Mouse (Mus musculus) thymus, postnatal 36 days (tissue): ENCODE results near the gene Gstm2.
"Not testable (repeated sequence)": the region's sequence is repeated elsewhere in the genome, so short reads cannot be mapped to it uniquely, and the experiment has no call there.

Experiments
- DNase-seq, 2 experiments: peaks; one replicate each; pipeline ENCODE4 v3.0.0; 2022; ENCODE audit warnings: mixed read lengths in 2 of 2

The Gstm2 gene

DNA sequence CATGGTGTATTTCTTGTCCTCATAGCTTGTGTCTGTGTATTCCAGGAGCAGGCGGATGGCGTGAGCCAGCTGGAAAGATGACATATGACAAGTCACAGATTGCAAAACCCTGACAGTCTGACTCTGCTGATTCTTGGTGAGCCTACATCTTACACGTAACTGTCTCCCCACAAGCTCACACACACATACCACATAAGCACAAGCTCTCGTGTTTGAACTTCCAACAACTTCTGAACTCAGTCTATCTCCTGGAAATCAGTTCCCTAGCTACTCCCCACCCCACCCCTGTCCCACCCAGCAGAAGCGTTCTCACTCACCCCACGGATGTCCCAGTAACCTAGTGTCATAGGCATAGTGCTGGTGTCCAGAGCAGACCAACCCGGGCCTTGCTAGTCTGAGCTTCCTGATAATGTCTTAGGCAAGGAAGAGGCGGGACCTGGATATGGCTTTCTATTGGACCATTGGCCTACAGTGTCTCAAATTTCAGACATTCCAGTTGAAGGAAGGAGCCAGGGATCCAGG lies at the start of gene Gstm2:
Gstm2 (minus strand) TSS at position 413 of the 522 bp plus-strand sequence.
- no peak for DNase-seq

DNA sequence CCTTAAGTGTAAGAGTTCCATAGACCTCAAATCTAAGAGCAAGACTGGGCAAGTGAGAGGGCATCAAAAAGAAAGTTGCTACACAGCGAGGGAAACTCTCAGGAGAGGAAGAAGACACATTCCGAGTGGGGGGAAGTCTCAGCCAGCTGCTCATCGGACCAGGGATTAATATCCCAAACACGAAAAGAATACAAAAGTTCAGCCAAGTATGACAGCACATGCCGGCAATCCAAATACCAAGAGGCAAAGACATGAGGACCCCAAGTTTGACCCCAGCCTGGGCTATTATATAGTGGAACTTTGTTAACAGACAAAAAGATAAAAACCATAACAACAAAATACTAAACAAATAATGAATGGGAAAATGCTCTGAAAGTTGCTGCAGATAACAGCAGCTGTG lies 46.9 kb upstream of the Gstm2 start:
- DNase-seq = no peak

DNA sequence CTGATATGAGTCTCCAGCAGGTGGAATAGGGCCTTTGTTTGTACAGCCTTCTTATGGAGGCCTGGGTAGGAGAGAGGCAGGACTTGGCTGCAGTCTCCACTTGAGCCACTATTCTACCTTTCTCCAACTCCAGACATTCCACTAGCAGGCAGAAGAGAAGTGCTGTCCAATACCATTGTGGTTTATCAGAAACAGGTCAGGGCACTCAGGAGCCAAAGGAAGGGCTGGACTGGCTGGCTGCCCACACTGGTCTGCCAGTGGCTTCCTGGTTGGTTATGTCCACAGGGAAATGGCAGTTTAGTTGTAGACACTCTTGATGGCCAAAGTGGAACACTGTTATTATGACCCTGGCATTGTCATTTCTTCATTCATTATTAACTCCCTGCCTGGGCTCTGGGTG lies 45.9 kb upstream of the Gstm2 start:
- no peak for DNase-seq

DNA sequence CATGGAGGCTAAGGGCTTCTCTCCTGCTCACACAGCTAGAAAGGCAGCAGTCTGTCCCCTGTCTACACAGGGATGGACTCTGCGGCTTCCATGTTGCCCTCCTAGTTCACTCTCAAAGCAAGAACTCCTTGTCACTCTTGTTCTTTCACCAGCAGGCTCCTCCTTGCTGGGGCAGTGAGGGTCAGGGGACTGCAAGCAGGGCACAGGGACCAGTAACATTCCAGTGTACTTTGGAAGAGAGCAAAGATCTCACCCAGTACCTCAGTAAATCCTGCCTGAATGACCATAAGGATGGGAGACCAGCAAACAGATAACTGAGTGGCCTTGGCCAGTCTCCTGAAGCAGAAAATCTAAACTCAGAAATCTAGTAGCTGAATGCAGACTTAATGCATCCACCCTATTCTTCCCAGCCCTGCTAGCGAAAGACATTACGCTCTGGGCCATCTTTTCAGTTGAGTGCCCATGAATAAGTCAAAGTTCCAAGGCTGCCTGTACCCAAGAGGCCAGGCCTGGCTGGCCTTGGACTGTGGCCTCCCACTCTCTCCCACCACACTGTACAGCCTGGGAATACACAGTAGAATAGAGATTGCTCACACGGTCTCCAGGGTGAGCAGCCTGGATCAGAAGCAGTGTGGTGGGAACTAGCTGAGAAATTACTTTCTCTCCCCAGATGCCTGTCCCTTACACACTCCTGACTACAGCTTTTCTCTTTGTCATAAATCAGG lies 42.5 kb upstream of the Gstm2 start:
- DNase-seq = no peak

DNA sequence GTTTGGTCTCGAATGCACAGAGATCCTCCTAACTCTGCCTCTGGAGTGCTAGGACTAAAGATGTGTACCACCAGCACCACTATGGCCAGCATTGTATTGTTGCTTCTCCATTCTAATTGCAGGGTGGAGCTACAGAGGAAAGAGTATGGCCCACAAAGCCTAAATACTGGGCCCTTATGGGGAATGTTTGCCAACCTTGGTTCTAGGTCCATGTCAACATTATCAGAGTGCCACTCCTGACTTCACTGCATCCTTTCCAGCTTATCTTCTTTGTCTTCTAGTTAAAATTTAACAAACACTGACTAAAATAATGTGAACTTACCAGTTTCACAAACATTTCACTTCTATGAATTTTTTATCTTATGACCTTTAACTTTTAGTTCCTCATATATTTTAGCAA lies 40.3 kb upstream of the Gstm2 start:
- no peak for DNase-seq

DNA sequence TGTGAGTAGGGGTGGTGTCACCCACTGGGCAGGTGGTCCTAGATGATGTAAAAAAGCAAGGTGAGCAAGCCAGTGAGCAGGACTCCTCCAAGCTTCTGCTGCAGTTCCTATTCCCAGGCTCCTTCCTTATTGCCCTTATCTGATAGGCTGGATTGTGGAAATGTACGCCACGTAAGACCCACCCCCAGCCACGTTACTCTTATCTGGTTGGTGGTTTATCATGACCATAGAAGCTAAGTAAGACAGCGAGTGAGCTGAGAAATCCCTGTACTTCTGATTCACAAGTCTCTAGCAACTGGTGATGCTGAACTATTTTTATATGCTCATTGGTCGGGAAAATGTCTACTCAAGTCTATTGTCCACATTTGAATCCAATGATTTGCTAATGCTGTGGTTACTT lies 39.8 kb upstream of the Gstm2 start:
- no peak for DNase-seq

DNA sequence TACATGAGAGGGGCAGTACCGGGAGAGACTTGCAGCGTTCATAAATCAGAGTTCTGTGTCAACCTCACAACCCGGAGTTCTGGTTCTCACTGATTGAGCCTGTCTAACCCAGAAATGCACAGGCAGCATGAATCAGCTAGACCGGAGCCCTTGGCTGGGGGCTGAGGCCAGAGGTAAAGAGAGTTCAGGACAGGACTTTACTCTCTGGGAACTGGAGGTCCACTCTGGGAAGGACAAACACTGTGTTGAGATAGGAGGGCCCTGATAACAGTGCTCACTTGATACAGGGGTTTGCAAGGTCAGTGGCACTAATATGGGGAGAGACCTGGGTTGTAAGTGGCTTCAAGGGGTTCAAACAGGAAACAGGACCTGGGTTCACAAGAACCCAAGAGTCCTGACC lies 39.1 kb upstream of the Gstm2 start:
- DNase-seq = no peak

DNA sequence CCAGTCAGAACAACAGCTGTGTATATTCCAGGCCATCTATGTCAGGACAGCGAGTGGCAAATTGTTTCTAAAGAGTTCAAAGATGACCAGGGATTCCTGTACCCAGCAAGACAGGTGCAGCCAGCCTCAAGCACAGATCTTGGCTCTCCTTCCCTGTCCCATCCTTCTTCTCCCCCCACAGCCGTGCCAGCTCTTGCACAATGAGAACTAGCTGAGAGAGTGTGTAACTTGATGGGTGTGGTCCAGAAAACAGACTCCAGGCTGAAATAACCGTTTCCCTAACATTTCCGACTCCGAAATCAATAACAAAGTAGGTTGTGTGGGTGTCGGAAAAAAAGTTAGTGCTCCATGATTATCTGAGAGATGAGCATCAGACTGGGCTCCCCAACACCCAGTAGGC lies 36.4 kb upstream of the Gstm2 start:
- no peak for DNase-seq

DNA sequence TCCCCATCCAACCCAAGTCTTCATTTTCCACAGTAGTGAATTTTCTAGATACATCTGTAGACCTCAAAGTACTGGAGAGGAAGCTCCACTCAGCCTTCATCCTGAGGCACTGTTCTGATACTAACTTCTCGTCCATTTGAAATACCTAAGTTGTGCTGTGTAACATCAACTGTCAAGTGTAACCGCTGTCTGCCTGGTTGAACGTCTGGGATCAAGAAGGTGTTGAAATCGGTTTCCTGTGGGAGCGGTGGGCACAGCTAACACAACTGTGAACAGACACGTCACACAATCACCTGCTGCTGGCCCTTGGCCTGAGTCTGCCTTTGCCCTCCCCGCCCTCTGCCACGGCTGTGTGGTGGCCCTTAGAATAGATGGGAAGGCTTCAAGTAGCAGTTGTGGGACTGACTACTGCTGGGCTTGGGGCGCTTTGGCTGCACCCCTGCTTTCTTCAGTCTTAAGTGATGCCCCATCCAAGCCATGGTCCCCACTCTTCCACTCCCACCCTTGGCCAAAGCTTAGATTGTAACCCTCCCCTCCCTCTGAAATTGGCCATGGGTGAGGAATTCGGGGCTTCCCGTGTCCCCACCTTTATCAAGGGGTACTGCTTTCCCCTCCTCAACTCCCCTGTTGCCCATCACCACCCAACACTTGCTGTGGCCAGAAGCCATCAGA lies 34.2 kb upstream of the Gstm2 start:
- not testable (repeated sequence) for DNase-seq

DNA sequence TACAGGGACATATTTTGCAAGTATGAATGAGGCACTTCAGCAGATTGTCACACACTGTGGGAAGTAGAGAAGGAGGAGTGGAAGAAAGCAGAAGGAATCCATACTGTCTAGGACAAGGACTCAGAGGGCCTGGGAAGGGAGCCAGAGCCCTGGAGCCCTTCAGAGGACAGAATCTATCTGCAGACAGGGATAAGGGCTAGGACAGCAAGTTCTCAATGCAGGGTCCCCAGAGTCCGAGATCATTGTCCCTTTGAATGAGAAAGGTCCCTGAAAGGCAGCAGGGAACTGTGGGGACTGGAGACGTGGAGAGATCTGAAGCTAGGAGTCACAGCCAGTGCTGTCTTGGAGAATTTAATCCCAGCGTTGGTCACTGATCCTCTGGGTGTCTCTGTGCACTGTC lies 33.0 kb upstream of the Gstm2 start:
- DNase-seq = not testable (repeated sequence)

DNA sequence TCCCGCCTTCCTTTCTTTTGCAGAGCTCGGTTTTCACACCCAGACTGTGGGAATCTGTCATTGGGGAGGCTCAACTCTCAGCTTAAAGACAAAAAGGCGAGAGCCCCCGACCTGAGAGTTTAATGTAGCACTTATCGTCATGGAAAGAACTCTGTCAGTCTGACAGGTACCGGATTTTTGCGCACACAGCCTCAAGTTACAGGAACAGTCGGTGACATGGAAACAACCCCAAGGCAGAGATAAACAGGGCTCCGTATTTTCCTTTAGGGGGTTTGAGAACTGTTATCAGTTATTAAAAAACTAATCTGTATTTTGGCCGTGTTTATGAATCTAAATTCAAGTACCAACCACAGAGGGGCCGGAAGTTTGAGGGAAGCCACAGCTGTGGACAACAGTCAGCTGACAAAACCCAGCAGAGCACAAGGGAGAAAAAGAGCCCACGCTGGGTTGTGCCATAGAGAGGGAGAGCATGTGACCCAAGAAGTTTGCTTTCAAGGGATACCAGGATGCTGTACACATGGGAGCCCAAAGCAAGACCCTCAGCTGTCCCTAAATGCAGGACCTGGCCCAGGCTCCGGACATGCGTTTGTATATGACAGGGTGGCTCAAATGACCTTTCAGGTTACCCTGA lies 32.1 kb upstream of the Gstm2 start:
- DNase-seq = peak in 1 of 2 experiments; percentile 11

DNA sequence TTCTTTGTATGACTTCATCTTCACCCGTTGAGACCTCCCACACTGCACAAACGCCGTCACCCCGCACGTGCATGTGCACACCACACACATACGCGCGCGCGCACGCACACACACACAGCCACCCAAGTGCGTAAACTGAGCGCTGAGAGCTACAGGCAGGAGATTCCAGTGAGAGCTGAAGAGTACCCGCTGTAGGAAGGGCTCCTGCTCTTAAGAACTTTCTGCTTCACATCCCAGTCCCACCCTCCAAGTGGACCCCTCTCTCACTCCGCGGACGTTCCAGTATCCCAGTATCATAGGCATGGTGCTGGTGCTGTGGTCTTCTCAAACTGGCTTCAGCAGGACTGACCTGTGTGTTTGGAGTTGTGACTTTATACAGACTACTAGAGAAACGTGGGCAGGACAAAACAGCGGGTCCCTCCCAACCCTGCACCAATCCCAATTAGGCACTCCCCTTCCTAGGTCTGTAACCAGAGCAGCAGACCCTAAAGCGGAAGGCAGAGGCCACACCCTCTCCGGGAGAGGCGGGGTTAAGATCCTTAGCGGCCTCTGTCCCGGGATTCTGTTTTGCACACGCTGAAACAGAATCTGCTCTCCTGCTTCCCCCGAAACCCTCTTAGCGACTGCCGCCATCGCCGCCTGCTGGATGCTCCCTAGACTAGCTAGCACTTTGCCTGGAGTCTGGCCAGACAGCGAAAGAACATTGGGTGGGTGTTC lies 31.4 kb upstream of the Gstm2 start, which contains the start of gene Gstm1:
Gstm1 (minus strand) TSS at position 501 of the 717 bp plus-strand sequence.
- peak; percentile 80 to 86 for DNase-seq

DNA sequence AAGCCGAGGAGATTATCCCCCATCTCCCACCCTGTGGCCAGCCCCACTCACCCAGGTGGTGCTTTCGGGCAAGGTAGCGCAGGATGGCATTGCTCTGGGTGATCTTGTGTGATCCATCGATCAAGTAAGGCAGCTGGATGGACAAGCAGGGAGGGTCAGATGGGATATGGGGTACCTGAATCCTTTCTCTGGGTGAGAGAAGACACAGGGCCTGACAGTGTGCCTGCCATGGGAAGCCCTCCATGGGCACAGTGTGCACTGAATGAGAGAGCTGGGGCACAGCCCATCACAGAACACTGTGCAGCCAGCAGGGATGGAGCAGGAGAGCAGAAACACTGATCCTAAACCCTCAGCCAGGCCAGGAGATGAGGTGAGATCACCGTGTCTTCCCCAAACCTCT lies 30.2 kb upstream of the Gstm2 start:
- DNase-seq = not testable (repeated sequence)

DNA sequence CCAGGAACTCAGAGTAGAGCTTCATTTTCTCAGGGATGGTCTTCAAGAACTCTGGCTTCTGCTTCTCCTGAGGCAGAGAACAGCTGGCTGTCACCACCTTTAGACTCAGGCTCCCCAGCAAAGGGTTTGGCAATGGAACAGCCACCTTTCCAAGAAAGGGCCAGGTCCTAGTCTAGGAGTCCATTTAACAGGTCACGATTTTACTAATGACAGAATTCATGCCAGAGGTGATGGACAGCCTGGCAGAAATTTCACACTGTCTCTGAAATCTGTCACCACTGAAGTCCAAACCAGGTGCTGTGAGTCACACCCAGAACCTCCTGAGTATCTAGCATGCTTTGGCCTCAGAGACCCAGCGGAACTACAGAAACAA lies 28.7 kb upstream of the Gstm2 start:
- no peak for DNase-seq

DNA sequence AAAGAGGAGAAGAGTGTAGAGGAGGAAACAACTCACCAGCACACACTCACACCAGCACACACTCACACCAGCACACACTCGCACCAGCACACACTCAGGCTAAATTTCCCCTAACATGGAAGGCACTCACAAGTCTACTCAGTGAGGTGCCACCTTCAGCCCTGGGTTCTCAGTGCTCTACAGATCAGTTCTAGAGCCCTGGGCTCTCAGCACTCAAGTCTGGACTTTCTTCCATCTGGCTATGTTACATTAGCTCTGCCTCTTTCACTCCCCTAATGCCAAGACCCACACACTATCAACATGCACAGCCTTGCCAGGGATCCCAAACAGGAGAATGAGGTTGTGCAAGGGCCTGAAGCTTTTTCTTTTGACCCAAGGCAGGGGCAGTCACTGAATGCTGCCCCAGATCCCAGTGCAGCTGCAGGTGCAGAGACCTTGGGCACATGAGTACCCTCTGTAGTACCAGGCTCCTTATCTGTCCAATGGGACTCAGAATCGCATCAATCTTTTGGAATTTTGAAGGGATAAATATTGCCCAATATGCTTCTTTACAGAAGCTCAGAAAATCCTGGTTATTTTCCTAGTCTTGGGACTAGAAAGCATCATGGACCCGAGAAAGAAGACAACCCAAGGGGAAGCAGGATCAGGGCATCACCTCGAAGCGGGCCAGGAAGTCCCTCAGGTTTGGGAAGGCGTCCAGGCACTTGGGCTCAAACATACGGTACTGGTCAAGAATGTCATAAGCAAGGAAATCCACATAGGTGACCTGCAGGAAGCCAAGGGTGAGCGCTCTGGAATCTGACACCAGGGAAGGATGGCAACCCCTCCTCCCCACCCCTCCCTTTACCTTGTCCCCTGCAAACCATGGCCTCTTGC lies 28.1 kb upstream of the Gstm2 start:
- no peak for DNase-seq

DNA sequence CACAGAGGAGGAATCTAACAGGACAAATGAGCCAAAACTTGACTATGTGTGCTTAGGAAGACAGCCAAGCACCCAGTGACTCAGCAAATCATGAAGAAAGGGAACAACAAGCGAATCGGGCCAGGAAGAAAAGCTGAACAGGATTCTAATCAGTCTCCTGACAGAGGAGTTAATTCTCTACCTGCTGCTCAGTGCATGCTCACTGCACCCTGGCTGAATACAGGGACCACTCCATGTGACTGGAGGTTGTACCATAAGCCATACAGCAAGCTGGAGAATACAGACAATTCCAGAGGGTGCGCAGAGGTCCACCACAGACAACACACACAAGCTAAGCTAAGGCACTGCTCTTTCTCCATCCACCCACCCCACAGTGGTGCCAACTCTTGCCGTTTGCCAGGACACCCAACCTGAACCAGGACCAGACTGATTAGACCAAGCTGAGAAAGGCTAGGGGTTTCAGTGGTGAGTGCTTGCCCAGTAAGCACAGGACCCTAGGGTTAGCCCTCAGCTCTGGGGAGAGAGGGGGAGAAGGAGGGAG lies 27.1 kb upstream of the Gstm2 start:
- no peak for DNase-seq

DNA sequence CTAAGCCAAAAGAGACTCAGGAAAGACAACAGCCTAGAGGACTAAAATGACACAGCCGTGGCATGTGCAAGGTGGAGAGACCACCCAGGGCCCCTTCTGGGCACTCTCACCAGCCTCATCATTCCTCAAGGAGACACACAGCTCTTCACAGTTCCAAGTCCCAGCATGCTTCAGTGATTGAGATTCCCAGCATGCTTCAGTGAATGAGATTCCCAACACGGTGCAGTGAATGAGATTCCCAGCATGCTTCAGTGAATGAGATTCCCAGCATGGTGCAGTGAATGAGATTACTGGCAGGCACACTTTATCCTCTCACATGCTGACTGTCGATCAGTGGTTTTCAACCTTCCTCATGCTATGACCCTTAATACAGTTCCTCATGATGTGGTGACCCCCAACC lies 25.3 kb upstream of the Gstm2 start:
- no peak for DNase-seq

DNA sequence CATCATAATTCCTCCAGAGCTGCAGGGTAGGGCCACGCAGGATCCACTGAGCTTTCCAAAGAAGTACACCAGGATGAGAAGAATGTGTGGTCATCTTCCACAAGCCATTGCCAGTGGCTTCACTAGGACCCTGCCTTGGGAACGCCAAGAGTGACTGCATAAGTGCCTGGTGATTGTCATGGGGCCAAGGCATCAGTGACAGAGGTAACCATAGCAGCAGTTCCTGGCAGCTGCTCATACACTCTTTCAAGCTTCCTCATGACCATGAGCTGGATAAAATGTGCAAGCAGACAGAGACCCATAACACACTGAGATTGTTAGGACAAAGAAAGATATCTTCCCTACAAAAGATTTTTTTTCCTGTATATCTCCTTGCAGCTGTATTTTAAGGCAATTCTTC lies 24.0 kb upstream of the Gstm2 start:
- DNase-seq = no peak

DNA sequence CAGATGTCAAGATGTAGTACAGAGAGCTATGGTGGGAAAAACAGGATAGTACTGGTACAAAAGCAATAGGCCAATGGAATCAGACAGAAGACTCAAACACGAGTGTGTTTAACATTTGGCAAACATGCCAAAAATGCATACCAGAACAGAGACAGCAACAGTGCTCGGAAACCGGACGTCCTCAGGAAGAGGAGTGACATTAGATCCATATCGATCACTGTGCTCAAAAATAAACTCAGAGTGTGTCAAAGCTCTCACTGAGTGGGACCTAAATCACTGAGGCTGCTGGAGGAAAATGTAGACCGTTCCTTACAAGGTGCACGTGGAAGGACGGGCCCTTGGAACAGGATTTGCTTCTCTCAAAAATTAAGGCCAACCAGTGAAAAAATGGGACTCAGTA lies 15.8 kb upstream of the Gstm2 start:
- no peak for DNase-seq

DNA sequence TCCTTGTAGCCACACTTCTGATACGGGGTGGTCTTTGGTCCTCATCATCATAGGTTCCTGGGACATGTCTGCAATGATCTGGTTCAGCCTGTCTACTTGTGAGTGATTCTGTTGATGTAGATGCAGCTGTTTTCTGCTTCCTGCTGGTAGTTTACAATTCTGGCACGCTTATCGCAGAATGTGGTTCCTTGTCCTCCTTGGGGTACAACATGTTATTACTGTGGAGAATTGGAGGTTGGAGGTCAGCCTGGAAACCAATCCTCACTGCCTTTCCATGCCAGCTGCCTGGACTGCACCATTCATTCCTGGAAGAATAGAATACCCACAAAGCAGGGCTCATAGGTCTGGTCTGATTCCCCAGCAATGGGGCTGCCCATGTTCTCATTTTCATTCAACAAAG lies 13.2 kb upstream of the Gstm2 start:
- DNase-seq = no peak

DNA sequence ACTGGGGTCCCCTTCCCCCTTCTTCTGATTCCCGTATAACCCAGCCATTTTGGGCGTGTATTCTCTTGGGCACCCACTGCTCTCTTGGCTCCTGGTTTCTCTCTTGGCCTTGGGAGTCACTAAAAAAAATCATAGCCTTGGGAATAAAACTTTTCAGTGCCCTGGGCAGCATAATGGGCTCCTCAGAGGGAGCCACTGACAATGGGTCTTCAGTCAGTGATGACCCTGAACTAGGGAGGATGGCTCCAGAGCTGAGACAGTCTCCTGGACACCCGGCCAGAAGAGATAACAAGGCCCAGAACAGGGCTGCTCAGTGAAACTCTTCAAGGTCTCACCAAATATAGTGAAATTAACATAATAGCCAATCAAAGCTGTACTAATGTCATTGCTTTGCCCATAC lies 12.3 kb upstream of the Gstm2 start:
- no peak for DNase-seq

DNA sequence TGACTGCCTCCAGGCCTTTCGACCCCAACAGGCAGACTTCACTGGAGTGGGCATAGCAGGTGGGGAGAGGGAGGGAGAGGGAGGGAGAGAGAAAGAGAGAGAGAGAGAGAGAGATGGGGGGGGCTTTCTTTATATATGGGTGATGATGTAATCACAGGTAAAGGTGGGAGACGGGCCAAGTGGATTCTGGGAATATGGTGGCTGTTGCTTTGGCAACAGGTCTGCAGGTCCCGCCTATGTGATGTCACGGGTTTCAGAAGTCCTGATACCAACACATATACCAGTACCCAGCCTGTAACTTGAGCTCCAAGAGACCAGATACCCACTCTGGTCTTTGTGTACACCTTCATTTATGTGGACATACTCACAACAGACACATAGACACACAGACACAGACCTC lies 10.3 kb upstream of the Gstm2 start:
- no peak for DNase-seq
